Mouse (Mus musculus): ENCODE data around the gene Pkn3. TPM values are rescaled to one million over a fixed set of nuclear protein-coding genes. Genes with fewer than 3 reads are reported as not detected.
"Not testable (repeated sequence)": the region's sequence is repeated elsewhere in the genome, so short reads cannot be mapped to it uniquely, and the experiment has no call there.

Gene Pkn3
- total and polyA plus RNA-seq, 2 experiments from 2014 or later = 0.86 to 2.0 TPM

DNA sequence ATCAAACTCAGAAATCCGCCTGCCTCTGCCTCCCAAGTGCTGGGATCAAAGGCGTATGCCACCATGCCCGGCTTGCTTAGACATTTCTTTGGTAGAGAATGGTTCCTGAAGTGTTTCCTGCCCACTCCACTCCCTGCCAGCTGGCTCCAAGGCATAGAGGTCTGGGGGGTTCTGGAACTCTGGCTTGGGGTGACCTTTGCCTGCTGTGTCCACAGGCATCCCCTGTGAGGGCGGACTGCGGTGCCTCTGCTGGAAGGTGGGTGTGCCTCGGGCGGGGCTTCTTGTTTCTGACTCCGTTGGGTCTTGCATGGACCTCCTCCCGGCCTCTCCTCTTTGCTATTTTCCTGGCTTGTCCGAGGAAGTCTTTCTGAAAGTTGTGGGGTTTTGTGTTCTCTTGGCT is 59.0 kb downstream of the Pkn3 start:
- Histone ChIP-seq H3K27me3 (ENCODE audit: insufficient read depth, low read length) (no peaks in the 10 kb centered on the region), H3K9me3 (ENCODE audit: low read length) (no peaks in the 10 kb centered on the region), H3K9ac (no peak overlapping the region), H3K36me3 (ENCODE audit: insufficient read depth) (peaks cover 30% of the 10 kb centered on the region), H3K4me3 (ENCODE audit: low read depth, low read length) (no peak overlapping the region), H3K27ac (ENCODE audit: low read depth, low read length) (no peak overlapping the region), H3K4me1 (ENCODE audit: insufficient read depth) (peaks cover 21% of the 10 kb centered on the region), H3K4me2 (ENCODE audit: low read depth) (no peak overlapping the region)
- DNase-seq = no peak
- TF ChIP-seq CTCF (IDR thresholded peaks at IDR 0.05; ENCODE audit: low read depth) = no peak
- no peak for ATAC-seq
- WGBS = 90% methylated on average over 10 of the region's 10 CpGs

DNA sequence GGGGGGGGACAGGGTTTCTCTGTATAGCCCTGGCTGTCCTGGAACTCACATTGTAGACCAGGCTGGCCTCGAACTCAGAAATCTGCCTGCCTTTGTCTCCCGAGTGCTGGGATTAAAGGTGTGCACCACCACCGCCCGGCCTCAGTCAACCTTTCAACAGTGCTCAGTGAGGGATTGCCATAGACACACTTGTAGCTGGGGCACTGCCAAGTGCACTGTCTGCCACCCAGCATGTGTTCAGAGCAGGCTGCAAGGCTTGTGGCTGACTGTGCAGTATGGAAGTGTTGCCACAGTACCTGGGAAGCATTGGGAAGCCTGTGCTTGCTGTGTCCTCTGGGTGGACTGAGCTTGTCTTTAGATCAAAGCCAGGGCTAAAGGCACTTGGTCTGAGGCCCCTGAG is 62.5 kb downstream of the Pkn3 start:
- H3K9me3 ChIP-seq (ENCODE audit: low read length); ATAC-seq; H3K9ac ChIP-seq; H3K4me1 ChIP-seq (ENCODE audit: insufficient read depth); H3K27ac ChIP-seq (ENCODE audit: low read depth, low read length); H3K4me3 ChIP-seq (ENCODE audit: low read depth, low read length); DNase-seq; H3K4me2 ChIP-seq (ENCODE audit: low read depth); H3K27me3 ChIP-seq (ENCODE audit: insufficient read depth, low read length): not testable (repeated sequence)
- peaks cover 64% of the 10 kb centered on the region for H3K36me3 ChIP-seq (ENCODE audit: insufficient read depth)
- 92% methylated on average over 4 of the region's 4 CpGs for WGBS

Other genes starting within 250 kb of the Pkn3 start
- 13.6 and 16.9 TPM in 2 replicates for gene Cercam, start 208.5 kb upstream of the Pkn3 start, total RNA-seq (2014; rRNA removed)
- 10.8 and 14.1 TPM in 2 replicates for gene Cercam, start 208.5 kb upstream of the Pkn3 start, polyA plus RNA-seq (2015; fragmentation: Nextera tagmentation; extraction: Ambion mirVana)
- 103 and 109 TPM in 2 replicates for gene Odf2, start 188.5 kb upstream of the Pkn3 start, total RNA-seq (2014; rRNA removed)
- 40.3 and 60.8 TPM in 2 replicates for gene Odf2, start 188.5 kb upstream of the Pkn3 start, polyA plus RNA-seq (2015; fragmentation: Nextera tagmentation; extraction: Ambion mirVana)
- gene Gle1, start 142.3 kb upstream of the Pkn3 start, total RNA-seq (2014; rRNA removed) = 52.7 and 57.4 TPM in 2 replicates
- gene Gle1, start 142.3 kb upstream of the Pkn3 start, polyA plus RNA-seq (2015; fragmentation: Nextera tagmentation; extraction: Ambion mirVana) = 55.2 and 62.3 TPM in 2 replicates
- 839 and 918 TPM in 2 replicates for gene Sptan1, start 112.1 kb upstream of the Pkn3 start, total RNA-seq (2014; rRNA removed)
- 182 and 192 TPM in 2 replicates for gene Sptan1, start 112.1 kb upstream of the Pkn3 start, polyA plus RNA-seq (2015; fragmentation: Nextera tagmentation; extraction: Ambion mirVana)
- gene Wdr34, start 28.8 kb upstream of the Pkn3 start, total RNA-seq (2014; rRNA removed) = 88.4 and 103 TPM in 2 replicates
- 65.1 and 83.6 TPM in 2 replicates for gene Wdr34, start 28.8 kb upstream of the Pkn3 start, polyA plus RNA-seq (2015; fragmentation: Nextera tagmentation; extraction: Ambion mirVana)
- 361 and 392 TPM in 2 replicates for gene Set, start 20.3 kb upstream of the Pkn3 start, total RNA-seq (2014; rRNA removed)
- 349 and 384 TPM in 2 replicates for gene Set, start 20.3 kb upstream of the Pkn3 start, polyA plus RNA-seq (2015; fragmentation: Nextera tagmentation; extraction: Ambion mirVana)
- gene Zdhhc12, start 16.0 kb downstream of the Pkn3 start, total RNA-seq (2014; rRNA removed) = 19.5 and 25.7 TPM in 2 replicates
- gene Zdhhc12, start 16.0 kb downstream of the Pkn3 start, polyA plus RNA-seq (2015; fragmentation: Nextera tagmentation; extraction: Ambion mirVana) = 20.8 and 23.3 TPM in 2 replicates
- 51.9 and 70.2 TPM in 2 replicates for gene Zer1, start 46.9 kb downstream of the Pkn3 start, total RNA-seq (2014; rRNA removed)
- 5.4 and 10.3 TPM in 2 replicates for gene Zer1, start 46.9 kb downstream of the Pkn3 start, polyA plus RNA-seq (2015; fragmentation: Nextera tagmentation; extraction: Ambion mirVana)
- gene Tbc1d13, start 56.1 kb downstream of the Pkn3 start, total RNA-seq (2014; rRNA removed) = 116 and 135 TPM in 2 replicates
- gene Tbc1d13, start 56.1 kb downstream of the Pkn3 start, polyA plus RNA-seq (2015; fragmentation: Nextera tagmentation; extraction: Ambion mirVana) = 5.0 and 8.3 TPM in 2 replicates
- 31.8 and 37.1 TPM in 2 replicates for gene Endog, start 93.8 kb downstream of the Pkn3 start, total RNA-seq (2014; rRNA removed)
- gene Endog, start 93.8 kb downstream of the Pkn3 start, polyA plus RNA-seq (2015; fragmentation: Nextera tagmentation; extraction: Ambion mirVana) = 29.0 and 31.1 TPM in 2 replicates
- gene Spout1, start 100.8 kb downstream of the Pkn3 start, total RNA-seq (2014; rRNA removed) = 36.1 and 40.1 TPM in 2 replicates
- 50.3 and 53.5 TPM in 2 replicates for gene Spout1, start 100.8 kb downstream of the Pkn3 start, polyA plus RNA-seq (2015; fragmentation: Nextera tagmentation; extraction: Ambion mirVana)
- 18.3 and 22.6 TPM in 2 replicates for gene Kyat1, start 128.2 kb downstream of the Pkn3 start, total RNA-seq (2014; rRNA removed)
- 14.7 and 15.7 TPM in 2 replicates for gene Kyat1, start 128.2 kb downstream of the Pkn3 start, polyA plus RNA-seq (2015; fragmentation: Nextera tagmentation; extraction: Ambion mirVana)
- gene Lrrc8a, start 160.0 kb downstream of the Pkn3 start, total RNA-seq (2014; rRNA removed) = 32.3 and 44.5 TPM in 2 replicates
- gene Lrrc8a, start 160.0 kb downstream of the Pkn3 start, polyA plus RNA-seq (2015; fragmentation: Nextera tagmentation; extraction: Ambion mirVana) = 48.0 and 55.3 TPM in 2 replicates
- gene Gm28035, start 162.9 kb downstream of the Pkn3 start, total RNA-seq (2014; rRNA removed) = 4.2 and 5.1 TPM in 2 replicates
- 0.13 and 0.16 TPM in 2 replicates for gene Gm28035, start 162.9 kb downstream of the Pkn3 start, polyA plus RNA-seq (2015; fragmentation: Nextera tagmentation; extraction: Ambion mirVana)
- gene Phyhd1, start 188.5 kb downstream of the Pkn3 start, total RNA-seq (2014; rRNA removed) = 6.3 and 15.7 TPM in 2 replicates
- gene Phyhd1, start 188.5 kb downstream of the Pkn3 start, polyA plus RNA-seq (2015; fragmentation: Nextera tagmentation; extraction: Ambion mirVana) = 5.0 and 6.3 TPM in 2 replicates
- gene Gm28038, start 203.4 kb downstream of the Pkn3 start, total RNA-seq (2014; rRNA removed) = 2.4 TPM in 1 of 2 replicates, not detected in the other
- gene Gm28038, start 203.4 kb downstream of the Pkn3 start, polyA plus RNA-seq (2015; fragmentation: Nextera tagmentation; extraction: Ambion mirVana) = not detected in 2 replicates
- 26.6 and 34.8 TPM in 2 replicates for gene Dolk, start 208.7 kb downstream of the Pkn3 start, total RNA-seq (2014; rRNA removed)
- gene Dolk, start 208.7 kb downstream of the Pkn3 start, polyA plus RNA-seq (2015; fragmentation: Nextera tagmentation; extraction: Ambion mirVana) = 31.1 and 37.7 TPM in 2 replicates
- gene Nup188, start 208.7 kb downstream of the Pkn3 start, total RNA-seq (2014; rRNA removed) = 25.1 and 29.3 TPM in 2 replicates
- gene Nup188, start 208.7 kb downstream of the Pkn3 start, polyA plus RNA-seq (2015; fragmentation: Nextera tagmentation; extraction: Ambion mirVana) = 11.8 and 14.1 TPM in 2 replicates

All from forebrain, postnatal 0 days (tissue).